Mouse (Mus musculus) forebrain, embryonic 14.5 days (tissue): ENCODE measurements at regions not wholly inside any gene's neighbourhood (a gene's known extent, or its start where the extent isn't known, plus 50 kb on each side); places are given as distances from the start of the nearest gene placed in this dataset.

ENCODE experiments used
- ATAC-seq: fragments of 200-750 bp; cut with Nextera tagmentation; 2 replicates; pipeline ENCODE4 v1.8.0; 2017; ENCODE audit warnings: mild to moderate bottlenecking, moderate library complexity
- DNase-seq: peaks from one replicate; pipeline ENCODE4 v3.0.0-alpha.2; 2015; ENCODE audit warnings: low spot score
- H3K27ac ChIP-seq: fragments of 300-500 bp; sonication (generic); 2 replicates; pipeline ENCODE4 v1.5.1; 2014; ENCODE audit warnings: low read depth, mild to moderate bottlenecking, control low read depth, low read length, moderate library complexity
- H3K27me3 ChIP-seq: fragments of 300-500 bp; sonication (generic); replicated peaks from 2 replicates; pipeline ENCODE4 v1.6.1; 2014; ENCODE audit warnings: low read length, control low read depth, mixed read lengths; ENCODE audit not compliant: control insufficient read depth, insufficient read depth
- H3K36me3 ChIP-seq: fragments of 300-500 bp; sonication (generic); 2 replicates; pipeline ENCODE4 v1.6.1; 2014; ENCODE audit warnings: low read length, control low read depth; ENCODE audit not compliant: control insufficient read depth, insufficient read depth
- H3K4me1 ChIP-seq: fragments of 300-500 bp; sonication (generic); 2 replicates; pipeline ENCODE4 v1.6.1; 2014; ENCODE audit warnings: antibody characterized with exemption, low read length, control low read depth; ENCODE audit not compliant: control insufficient read depth, insufficient read depth
- H3K4me2 ChIP-seq: fragments of 300-500 bp; sonication (generic); 2 replicates; pipeline ENCODE4 v1.6.1; 2014; ENCODE audit warnings: mild to moderate bottlenecking, control low read depth, low read length
- H3K4me3 ChIP-seq: fragments of 300-500 bp; sonication (generic); 2 replicates; pipeline ENCODE4 v1.5.1; 2014; ENCODE audit warnings: low read depth, low read length, control low read depth
- H3K9ac ChIP-seq: fragments of 300-500 bp; sonication (generic); 2 replicates; pipeline ENCODE4 v1.6.1; 2014; ENCODE audit warnings: mild to moderate bottlenecking, low read length, control low read depth, moderate library complexity
- H3K9me3 ChIP-seq: fragments of 300-500 bp; sonication (generic); replicated peaks from 2 replicates; pipeline ENCODE4 v1.6.1; 2016; ENCODE audit warnings: low read length, control low read depth, mixed read lengths; ENCODE audit not compliant: control insufficient read depth
- WGBS: fragments of 180-500 bp; shearing (Covaris S2); extraction: QIAGEN DNeasy Blood & Tissue Kit; methylation state at CpG from one replicate; pipeline ENCODE4 v1.1.7; 2014; 5-methylcytosine and 5-hydroxymethylcytosine counted together

GRCm38 (mm10) chr10:118794395-118795060, 75.5 kb downstream of the Dyrk2 start:
- Histone ChIP-seq H3K27me3 (no peaks in the 10 kb centered on the region), H3K4me3 (no peak overlapping the region), H3K4me2 (no peak overlapping the region), H3K36me3 (no peaks in the 10 kb centered on the region), H3K4me1 (peaks cover 5% of the 10 kb centered on the region; the same call in 1 of the 2 replicates), H3K9me3 (no peaks in the 10 kb centered on the region), H3K27ac (no peak overlapping the region), H3K9ac (no peak overlapping the region)
- WGBS = 37% methylated on average over 9 of the region's 9 CpGs
- DNase-seq (peak; percentile 19), ATAC-seq (peak; percentile 51; the same call in 1 of the 2 replicates)

DNA sequence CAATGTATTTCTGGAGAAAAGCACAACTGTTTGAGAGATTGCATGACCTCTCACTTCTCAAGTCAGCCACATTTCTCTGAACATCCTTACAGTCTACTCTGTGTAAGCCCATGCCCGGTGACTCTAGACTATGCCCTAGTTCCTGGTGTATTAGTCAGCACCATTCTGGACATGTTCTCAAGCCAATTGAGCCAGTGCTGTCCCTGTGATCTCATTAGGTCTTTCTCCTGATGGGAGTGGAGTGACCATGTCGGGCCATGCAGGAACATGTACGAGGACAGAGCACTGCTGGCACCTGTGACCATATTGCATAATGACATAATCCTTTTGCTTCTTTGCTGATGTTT, 75.0 kb downstream of the Dyrk2 start:
- H3K4me3 ChIP-seq = no peak overlapping the region
- ATAC-seq = no peak
- no peaks in the 10 kb centered on the region for H3K36me3 ChIP-seq
- no peak overlapping the region for H3K27ac ChIP-seq
- no peaks in the 10 kb centered on the region for H3K9me3 ChIP-seq
- H3K4me1 ChIP-seq = peaks cover 5% of the 10 kb centered on the region; the same call in 1 of the 2 replicates
- no peaks in the 10 kb centered on the region for H3K27me3 ChIP-seq
- 87% methylated on average over 3 of the region's 3 CpGs for WGBS
- DNase-seq = no peak
- no peak overlapping the region for H3K9ac ChIP-seq
- H3K4me2 ChIP-seq = no peak overlapping the region

- no peaks in the 10 kb centered on the region for H3K9me3 ChIP-seq
- no peak overlapping the region for H3K9ac ChIP-seq
- H3K4me3 ChIP-seq = no peak overlapping the region
- no peak overlapping the region for H3K27ac ChIP-seq
- no peaks in the 10 kb centered on the region for H3K36me3 ChIP-seq
- no peak overlapping the region for H3K4me2 ChIP-seq
- WGBS = 90% methylated on average over 7 of the region's 7 CpGs
- DNase-seq (no peak), ATAC-seq (no peak)
- peaks cover 5% of the 10 kb centered on the region; the same call in 1 of the 2 replicates for H3K4me1 ChIP-seq
- H3K27me3 ChIP-seq = no peaks in the 10 kb centered on the region
Observed at GRCm38 (mm10) chr10:118796512-118796911, 73.5 kb downstream of the Dyrk2 start.

DNA sequence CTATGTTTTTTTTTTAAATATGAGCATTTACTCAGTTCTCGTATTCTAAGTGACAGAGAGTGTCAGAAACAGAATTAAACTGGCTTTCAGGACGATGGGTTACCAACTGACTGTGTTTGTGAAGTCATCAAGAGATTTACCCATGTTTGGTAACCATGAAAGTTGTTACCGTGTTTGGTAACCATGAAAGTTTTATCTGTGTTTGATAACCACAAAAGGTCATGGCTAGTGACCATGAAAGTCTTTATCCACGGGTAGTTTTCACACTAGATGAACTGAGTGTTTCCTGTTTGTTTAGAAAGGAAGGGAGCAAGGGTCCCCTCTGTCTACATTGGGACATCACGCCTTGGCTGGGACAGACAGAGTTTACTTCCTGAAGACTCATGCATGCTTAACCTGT, 72.8 kb downstream of the Dyrk2 start:
- Histone ChIP-seq H3K4me1 (peaks cover 3% of the 10 kb centered on the region; the same call in 1 of the 2 replicates), H3K27ac (no peak overlapping the region), H3K9me3 (no peaks in the 10 kb centered on the region), H3K9ac (no peak overlapping the region), H3K36me3 (no peaks in the 10 kb centered on the region), H3K4me2 (no peak overlapping the region), H3K4me3 (no peak overlapping the region), H3K27me3 (no peaks in the 10 kb centered on the region)
- no peak for DNase-seq
- 88% methylated on average over 5 of the region's 5 CpGs for WGBS
- no peak for ATAC-seq

GRCm38 (mm10) chr10:118799767-118800166, 70.2 kb downstream of the Dyrk2 start:
- 91% methylated on average over 8 of the region's 8 CpGs for WGBS
- Histone ChIP-seq H3K9ac (no peak overlapping the region), H3K4me2 (no peak overlapping the region), H3K9me3 (no peaks in the 10 kb centered on the region), H3K27ac (no peak overlapping the region), H3K4me1 (no peaks in the 10 kb centered on the region), H3K27me3 (no peaks in the 10 kb centered on the region), H3K4me3 (no peak overlapping the region), H3K36me3 (no peaks in the 10 kb centered on the region)
- DNase-seq (no peak), ATAC-seq (no peak)

DNA sequence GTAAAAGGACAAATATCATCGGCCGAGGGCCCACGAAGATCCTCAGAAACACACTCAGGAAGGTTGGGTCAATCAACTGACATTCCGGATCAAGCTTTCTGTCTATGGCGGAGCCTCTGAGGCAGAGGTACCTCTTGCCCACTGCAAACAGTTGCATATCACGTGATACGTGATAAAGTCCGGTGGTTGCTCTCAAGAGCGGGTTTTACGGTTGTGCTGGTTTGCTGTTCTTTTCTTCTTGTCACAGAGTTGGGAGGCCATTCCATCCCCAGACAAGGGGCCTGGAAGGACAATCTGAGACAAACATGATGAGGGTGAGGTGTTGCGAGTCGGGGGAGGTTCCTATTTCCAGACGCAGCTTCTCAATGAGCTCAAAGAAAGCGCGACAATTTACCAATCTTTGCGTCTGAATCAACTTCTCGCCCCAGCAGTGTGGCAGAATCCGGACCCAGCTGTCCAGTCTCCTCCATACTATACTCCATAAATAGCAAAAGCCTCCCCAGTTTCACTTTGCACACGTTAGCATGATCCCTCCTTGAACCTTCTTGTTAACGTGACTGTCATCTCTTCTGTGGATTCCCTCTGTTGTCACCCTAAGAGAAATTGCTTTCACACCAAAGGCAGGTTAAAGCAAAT, 66.0 kb downstream of the Dyrk2 start:
- 93% methylated on average over 20 of the region's 20 CpGs for WGBS
- no peak for DNase-seq

DNA sequence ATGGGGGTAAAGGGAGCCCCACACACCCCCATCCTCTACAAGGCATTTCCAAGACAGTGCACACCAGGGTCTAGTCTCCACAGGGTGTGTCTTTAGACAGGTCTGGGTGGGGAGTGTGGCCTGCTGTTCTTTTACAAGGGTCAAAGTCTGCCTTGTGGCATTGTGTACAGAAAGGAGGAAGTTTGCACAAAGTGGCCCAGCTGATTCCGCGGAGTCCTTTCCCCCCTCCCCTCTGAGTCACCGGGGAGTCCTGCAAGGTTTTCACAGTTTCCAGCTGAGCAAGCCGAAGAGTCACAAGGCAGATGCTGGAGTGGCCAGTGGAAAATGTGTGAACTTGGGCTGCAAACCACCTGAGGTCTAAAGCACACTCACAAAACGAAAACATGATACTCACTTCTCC, 65.4 kb downstream of the Dyrk2 start:
- Histone ChIP-seq H3K9ac (no peak overlapping the region), H3K27me3 (no peaks in the 10 kb centered on the region), H3K4me3 (no peak overlapping the region), H3K4me1 (no peaks in the 10 kb centered on the region), H3K36me3 (no peaks in the 10 kb centered on the region), H3K27ac (no peak overlapping the region), H3K4me2 (no peak overlapping the region), H3K9me3 (no peaks in the 10 kb centered on the region)
- no peak for ATAC-seq
- DNase-seq = no peak
- WGBS = 66% methylated on average over 5 of the region's 5 CpGs

More for the DNA sequence above, 66.0 kb downstream of the Dyrk2 start:
- no peak overlapping the region for H3K4me2 ChIP-seq
- no peaks in the 10 kb centered on the region for H3K36me3 ChIP-seq
- H3K4me3 ChIP-seq = no peak overlapping the region
- H3K27ac ChIP-seq = no peak overlapping the region
- no peak overlapping the region for H3K9ac ChIP-seq
- H3K9me3 ChIP-seq = no peaks in the 10 kb centered on the region
- no peaks in the 10 kb centered on the region for H3K27me3 ChIP-seq
- H3K4me1 ChIP-seq = no peaks in the 10 kb centered on the region
- ATAC-seq = no peak
